Mouse (Mus musculus): ENCODE measurements at regions not wholly inside any gene's neighbourhood (a gene's known extent, or its start where the extent isn't known, plus 50 kb on each side); places are given as distances from the start of the nearest gene placed in this dataset.
A peak's percentile ranks its signal among the peaks of the same experiment; 100 is the strongest.

DNA sequence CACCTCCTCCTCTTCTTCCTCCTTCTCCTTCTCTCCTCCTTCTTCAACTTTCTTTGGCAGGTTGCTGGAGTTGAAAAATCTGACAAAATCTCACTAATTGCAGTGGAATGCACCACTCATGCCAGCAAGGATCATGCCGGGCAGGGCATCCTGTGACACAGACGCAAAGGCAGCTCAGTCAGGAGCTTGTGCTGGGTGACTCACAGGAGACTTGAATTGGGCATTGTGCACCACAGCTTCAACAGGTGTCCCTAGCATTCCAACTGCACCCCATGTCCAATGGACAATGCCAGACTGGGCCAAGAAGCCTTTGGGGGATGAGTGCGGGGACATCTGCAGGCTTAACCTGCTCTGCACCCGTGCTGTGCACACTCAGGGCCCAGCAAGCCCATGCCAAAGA is 104.2 kb upstream of the Runx1 start:
- Histone ChIP-seq H3K4me3 (ENCODE audit: low read depth, low read length) (no peak overlapping the region), H3K9ac (ENCODE audit: low read length) (no peak overlapping the region), H3K27me3 (ENCODE audit: control insufficient read depth, insufficient read depth, low read length) (no peaks in the 10 kb centered on the region), H3K27ac (replicated peaks; ENCODE audit: low read depth, low read length) (no peak overlapping the region), H3K36me3 (ENCODE audit: control insufficient read depth, insufficient read depth, low read length) (no peaks in the 10 kb centered on the region), H3K4me1 (ENCODE audit: control insufficient read depth, insufficient read depth, low read length) (peaks cover 20% of the 10 kb centered on the region), H3K4me2 (ENCODE audit: low read depth, severe bottlenecking) (no peak overlapping the region), H3K9me3 (ENCODE audit: control insufficient read depth, low read length) (no peaks in the 10 kb centered on the region)
- no peak for DNase-seq (ENCODE audit: low spot score)
- no peak for ATAC-seq (ENCODE audit: insufficient number of reproducible peaks, low FRiP score, low TSS enrichment, low read depth)
- 91% methylated on average over 4 of the region's 4 CpGs for WGBS

- Histone ChIP-seq H3K27ac (replicated peaks; ENCODE audit: low read depth, low read length) (no peak overlapping the region), H3K36me3 (ENCODE audit: control insufficient read depth, insufficient read depth, low read length) (no peaks in the 10 kb centered on the region), H3K4me3 (ENCODE audit: low read depth, low read length) (no peak overlapping the region), H3K27me3 (ENCODE audit: control insufficient read depth, insufficient read depth, low read length) (no peaks in the 10 kb centered on the region), H3K9ac (ENCODE audit: low read length) (no peak overlapping the region), H3K4me1 (ENCODE audit: control insufficient read depth, insufficient read depth, low read length) (peaks cover 20% of the 10 kb centered on the region), H3K9me3 (ENCODE audit: control insufficient read depth, low read length) (no peaks in the 10 kb centered on the region), H3K4me2 (ENCODE audit: low read depth, severe bottlenecking) (no peak overlapping the region)
- DNase-seq (ENCODE audit: low spot score), result peak; percentile 78
- 8% methylated on average over 7 of the region's 7 CpGs for WGBS
- ATAC-seq (ENCODE audit: insufficient number of reproducible peaks, low FRiP score, low TSS enrichment, low read depth), result peak; percentile 77
Measured at GRCm38 (mm10) chr16:92928201-92928600, 102.3 kb upstream of the Runx1 start.

- no peak overlapping the region for H3K9ac ChIP-seq (ENCODE audit: low read length)
- H3K4me2 ChIP-seq (ENCODE audit: low read depth, severe bottlenecking), result no peak overlapping the region
- H3K4me1 ChIP-seq (ENCODE audit: control insufficient read depth, insufficient read depth, low read length), result peaks cover 20% of the 10 kb centered on the region
- no peaks in the 10 kb centered on the region for H3K36me3 ChIP-seq (ENCODE audit: control insufficient read depth, insufficient read depth, low read length)
- DNase-seq (ENCODE audit: low spot score), result peak; percentile 57
- no peak; the same call in 1 of the 2 replicates for ATAC-seq (ENCODE audit: insufficient number of reproducible peaks, low FRiP score, low TSS enrichment, low read depth)
- H3K27me3 ChIP-seq (ENCODE audit: control insufficient read depth, insufficient read depth, low read length), result no peaks in the 10 kb centered on the region
- WGBS, result 15% methylated on average over 2 of the region's 2 CpGs
- H3K9me3 ChIP-seq (ENCODE audit: control insufficient read depth, low read length), result no peaks in the 10 kb centered on the region
- no peak overlapping the region for H3K27ac ChIP-seq (replicated peaks; ENCODE audit: low read depth, low read length)
- no peak overlapping the region for H3K4me3 ChIP-seq (ENCODE audit: low read depth, low read length)
Measured at GRCm38 (mm10) chr16:92927662-92928061, 101.7 kb upstream of the Runx1 start.

DNA sequence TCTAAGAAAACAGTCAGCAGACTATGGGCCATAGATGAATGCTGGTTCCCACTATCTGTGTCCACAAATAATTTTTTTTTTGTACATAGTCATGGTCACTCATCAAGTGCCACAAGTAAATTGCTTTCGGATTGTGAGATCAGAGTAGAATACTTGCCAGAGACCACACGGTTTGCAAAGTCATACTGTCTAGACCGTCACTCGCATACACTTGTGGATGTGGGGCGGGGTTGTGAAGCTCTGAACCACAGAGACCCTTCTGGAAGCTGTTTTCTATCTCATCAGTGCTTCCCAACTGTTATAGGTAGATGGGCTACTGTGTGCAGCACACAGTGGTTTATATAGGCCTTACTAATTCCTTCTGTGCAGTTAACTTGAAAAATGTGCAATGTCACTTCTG is 100.9 kb upstream of the Runx1 start:
- 77% methylated on average over 5 of the region's 5 CpGs for WGBS
- H3K9me3 ChIP-seq (ENCODE audit: control insufficient read depth, low read length), result no peaks in the 10 kb centered on the region
- no peak for ATAC-seq (ENCODE audit: insufficient number of reproducible peaks, low FRiP score, low TSS enrichment, low read depth)

DNA sequence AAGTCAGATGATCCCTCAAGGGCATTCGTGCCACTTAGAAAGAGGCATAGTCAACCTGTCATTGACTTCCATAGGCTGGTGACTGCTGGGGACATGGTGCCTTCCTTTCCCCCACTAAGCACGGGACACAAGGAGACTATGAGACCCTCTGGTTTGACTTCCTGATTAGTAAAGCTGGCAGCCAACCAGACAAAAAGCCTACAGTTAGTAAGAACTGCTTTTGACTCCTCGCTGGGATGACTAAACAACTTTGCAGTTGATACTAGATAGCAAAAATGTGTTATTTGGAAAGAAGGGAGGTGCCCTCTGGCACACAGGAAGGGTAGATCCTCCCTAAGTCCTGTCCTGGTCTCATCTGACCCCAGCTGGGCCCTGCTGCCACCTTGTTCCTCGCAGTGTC is 95.0 kb upstream of the Runx1 start:
- ATAC-seq (ENCODE audit: insufficient number of reproducible peaks, low FRiP score, low TSS enrichment, low read depth) (no peak), DNase-seq (ENCODE audit: low spot score) (no peak)
- no peaks in the 10 kb centered on the region for H3K36me3 ChIP-seq (ENCODE audit: control insufficient read depth, insufficient read depth, low read length)
- H3K27me3 ChIP-seq (ENCODE audit: control insufficient read depth, insufficient read depth, low read length), result no peaks in the 10 kb centered on the region
- 86% methylated on average over 4 of the region's 4 CpGs for WGBS
- H3K9me3 ChIP-seq (ENCODE audit: control insufficient read depth, low read length), result no peaks in the 10 kb centered on the region
- H3K4me2 ChIP-seq (ENCODE audit: low read depth, severe bottlenecking), result no peak overlapping the region
- H3K9ac ChIP-seq (ENCODE audit: low read length), result no peak overlapping the region
- no peak overlapping the region for H3K27ac ChIP-seq (replicated peaks; ENCODE audit: low read depth, low read length)
- no peak overlapping the region for H3K4me3 ChIP-seq (ENCODE audit: low read depth, low read length)
- H3K4me1 ChIP-seq (ENCODE audit: control insufficient read depth, insufficient read depth, low read length), result no peaks in the 10 kb centered on the region

More for the DNA sequence above, 100.9 kb upstream of the Runx1 start:
- no peak for DNase-seq (ENCODE audit: low spot score)
- H3K4me3 ChIP-seq (ENCODE audit: low read depth, low read length), result no peak overlapping the region
- H3K4me2 ChIP-seq (ENCODE audit: low read depth, severe bottlenecking), result no peak overlapping the region
- H3K4me1 ChIP-seq (ENCODE audit: control insufficient read depth, insufficient read depth, low read length), result peaks cover 20% of the 10 kb centered on the region
- H3K27ac ChIP-seq (replicated peaks; ENCODE audit: low read depth, low read length), result no peak overlapping the region
- no peak overlapping the region for H3K9ac ChIP-seq (ENCODE audit: low read length)
- H3K36me3 ChIP-seq (ENCODE audit: control insufficient read depth, insufficient read depth, low read length), result no peaks in the 10 kb centered on the region
- H3K27me3 ChIP-seq (ENCODE audit: control insufficient read depth, insufficient read depth, low read length), result no peaks in the 10 kb centered on the region

GRCm38 (mm10) chr16:92917356-92917755 is 91.4 kb upstream of the Runx1 start:
- Histone ChIP-seq H3K36me3 (ENCODE audit: control insufficient read depth, insufficient read depth, low read length) (no peaks in the 10 kb centered on the region), H3K4me1 (ENCODE audit: control insufficient read depth, insufficient read depth, low read length) (no peaks in the 10 kb centered on the region), H3K9me3 (ENCODE audit: control insufficient read depth, low read length) (no peaks in the 10 kb centered on the region), H3K9ac (ENCODE audit: low read length) (no peak overlapping the region), H3K27ac (replicated peaks; ENCODE audit: low read depth, low read length) (no peak overlapping the region), H3K27me3 (ENCODE audit: control insufficient read depth, insufficient read depth, low read length) (no peaks in the 10 kb centered on the region), H3K4me2 (ENCODE audit: low read depth, severe bottlenecking) (no peak overlapping the region), H3K4me3 (ENCODE audit: low read depth, low read length) (no peak overlapping the region)
- 78% methylated on average over 2 of the region's 2 CpGs for WGBS
- ATAC-seq (ENCODE audit: insufficient number of reproducible peaks, low FRiP score, low TSS enrichment, low read depth) (no peak), DNase-seq (ENCODE audit: low spot score) (no peak)

DNA sequence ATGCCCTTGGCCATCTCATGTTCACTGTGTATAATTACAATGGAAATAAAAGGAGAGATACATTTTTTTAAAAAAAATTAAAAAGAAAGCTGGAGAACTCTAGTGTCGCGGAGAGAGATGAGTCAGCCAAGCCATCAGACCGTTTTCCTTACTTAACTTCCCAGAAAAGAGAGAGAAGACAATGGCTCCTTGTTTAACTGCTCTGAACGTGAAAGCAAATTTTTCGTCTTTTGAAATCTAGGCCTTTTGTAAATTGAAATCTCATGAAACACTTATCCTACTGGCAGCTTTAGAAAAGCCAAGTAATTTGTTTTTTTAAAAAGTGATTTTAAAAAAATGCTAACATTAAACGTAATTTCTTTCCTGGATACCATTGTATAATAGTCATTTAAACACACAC is 89.7 kb upstream of the Runx1 start:
- no peaks in the 10 kb centered on the region for H3K4me1 ChIP-seq (ENCODE audit: control insufficient read depth, insufficient read depth, low read length)
- 84% methylated on average over 6 of the region's 6 CpGs for WGBS

DNA sequence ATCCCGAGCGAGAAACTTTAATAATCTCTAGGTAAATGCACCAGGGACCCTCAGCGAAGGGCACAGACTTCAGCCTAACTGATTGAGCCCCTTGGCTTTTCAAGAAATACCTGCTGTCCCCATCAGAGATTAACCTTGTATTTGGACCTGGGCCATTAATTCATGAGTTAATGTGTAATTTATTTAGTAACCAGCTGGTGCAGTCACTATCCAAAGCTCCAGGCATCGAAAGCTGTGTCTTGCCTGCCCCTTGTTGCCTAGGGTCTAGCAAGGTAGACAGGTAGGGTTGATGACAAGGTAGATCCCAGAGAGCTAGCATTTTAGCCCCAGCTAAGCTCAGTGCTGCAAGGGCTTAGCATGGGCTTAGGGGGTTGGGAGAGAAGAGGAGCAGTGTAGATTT is 80.9 kb upstream of the Runx1 start:
- Histone ChIP-seq H3K36me3 (ENCODE audit: control insufficient read depth, insufficient read depth, low read length) (no peaks in the 10 kb centered on the region), H3K27me3 (ENCODE audit: control insufficient read depth, insufficient read depth, low read length) (no peaks in the 10 kb centered on the region), H3K4me1 (ENCODE audit: control insufficient read depth, insufficient read depth, low read length) (no peaks in the 10 kb centered on the region), H3K27ac (replicated peaks; ENCODE audit: low read depth, low read length) (no peak overlapping the region), H3K9ac (ENCODE audit: low read length) (no peak overlapping the region), H3K4me3 (ENCODE audit: low read depth, low read length) (no peak overlapping the region), H3K9me3 (ENCODE audit: control insufficient read depth, low read length) (no peaks in the 10 kb centered on the region), H3K4me2 (ENCODE audit: low read depth, severe bottlenecking) (no peak overlapping the region)
- ATAC-seq (ENCODE audit: insufficient number of reproducible peaks, low FRiP score, low TSS enrichment, low read depth), result no peak
- DNase-seq (ENCODE audit: low spot score), result no peak
- WGBS, result 91% methylated on average over 4 of the region's 4 CpGs

More for the DNA sequence above, 89.7 kb upstream of the Runx1 start:
- Histone ChIP-seq H3K4me3 (ENCODE audit: low read depth, low read length) (no peak overlapping the region), H3K27ac (replicated peaks; ENCODE audit: low read depth, low read length) (no peak overlapping the region), H3K27me3 (ENCODE audit: control insufficient read depth, insufficient read depth, low read length) (no peaks in the 10 kb centered on the region), H3K36me3 (ENCODE audit: control insufficient read depth, insufficient read depth, low read length) (no peaks in the 10 kb centered on the region), H3K4me2 (ENCODE audit: low read depth, severe bottlenecking) (no peak overlapping the region), H3K9me3 (ENCODE audit: control insufficient read depth, low read length) (no peaks in the 10 kb centered on the region), H3K9ac (ENCODE audit: low read length) (no peak overlapping the region)
- no peak for DNase-seq (ENCODE audit: low spot score)
- ATAC-seq (ENCODE audit: insufficient number of reproducible peaks, low FRiP score, low TSS enrichment, low read depth), result no peak

DNA sequence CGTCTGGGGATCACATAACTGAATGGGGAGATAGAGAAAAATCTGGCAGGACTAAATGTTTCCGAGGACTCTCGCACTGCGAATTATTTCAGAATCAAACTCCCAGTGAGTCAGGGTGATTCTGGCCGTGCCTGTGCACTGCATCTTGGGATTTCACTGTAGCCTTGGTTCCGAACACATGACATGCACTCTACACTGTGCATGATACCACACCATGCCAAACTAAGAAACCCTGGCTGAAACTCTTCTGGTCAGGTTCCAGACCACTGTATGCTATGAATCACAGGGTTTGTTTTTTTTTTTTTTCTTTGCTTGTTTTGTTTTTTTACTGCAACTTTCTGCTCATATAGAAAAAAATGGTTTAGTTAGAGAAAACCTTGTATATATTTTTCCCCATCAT is 79.7 kb upstream of the Runx1 start:
- H3K4me2 ChIP-seq (ENCODE audit: low read depth, severe bottlenecking), result no peak overlapping the region
- no peaks in the 10 kb centered on the region for H3K9me3 ChIP-seq (ENCODE audit: control insufficient read depth, low read length)
- H3K36me3 ChIP-seq (ENCODE audit: control insufficient read depth, insufficient read depth, low read length), result no peaks in the 10 kb centered on the region
- 93% methylated on average over 6 of the region's 6 CpGs for WGBS
- no peak for ATAC-seq (ENCODE audit: insufficient number of reproducible peaks, low FRiP score, low TSS enrichment, low read depth)
- no peak overlapping the region for H3K9ac ChIP-seq (ENCODE audit: low read length)
- H3K27me3 ChIP-seq (ENCODE audit: control insufficient read depth, insufficient read depth, low read length), result no peaks in the 10 kb centered on the region
- no peak overlapping the region for H3K4me3 ChIP-seq (ENCODE audit: low read depth, low read length)
- no peak for DNase-seq (ENCODE audit: low spot score)
- H3K27ac ChIP-seq (replicated peaks; ENCODE audit: low read depth, low read length), result no peak overlapping the region
- H3K4me1 ChIP-seq (ENCODE audit: control insufficient read depth, insufficient read depth, low read length), result no peaks in the 10 kb centered on the region

All from limb, embryonic 11.5 days (tissue).